Mouse (Mus musculus): ENCODE data around the gene Hist1h3c.
"Not testable (repeated sequence)": the region's sequence is repeated elsewhere in the genome, so short reads cannot be mapped to it uniquely, and the experiment has no call there.

Gene Hist1h3c

GRCm38 (mm10) chr13:23739922-23740252 lies 5.5 kb downstream of the Hist1h3c start:
- DNase-seq (ENCODE audit: low spot score in 2 of 2): no peak

- DNase-seq (ENCODE audit: low spot score in 2 of 2): peak; percentile 65 to 80
These were observed 6.1 kb downstream of the Hist1h3c start for GRCm38 (mm10) chr13:23739069-23739921.

- DNase-seq (ENCODE audit: low spot score in 2 of 2): peak; percentile 65 to 88
These were observed 6.7 kb downstream of the Hist1h3c start, which contains the start of gene Hist1h1c for GRCm38 (mm10) chr13:23738677-23739068. Hist1h1c (plus strand) TSS chr13:23738808.

GRCm38 (mm10) chr13:23738041-23738440 lies 7.4 kb downstream of the Hist1h3c start:
- no peak for DNase-seq (ENCODE audit: low spot score in 2 of 2)

- DNase-seq (ENCODE audit: low spot score in 2 of 2): no peak
These were observed 8.3 kb downstream of the Hist1h3c start for GRCm38 (mm10) chr13:23737091-23737490.

- DNase-seq (ENCODE audit: low spot score in 2 of 2): no peak
These were observed 13.1 kb downstream of the Hist1h3c start for GRCm38 (mm10) chr13:23732156-23732804.

- no peak for DNase-seq (ENCODE audit: low spot score in 2 of 2)
These were observed 14.9 kb downstream of the Hist1h3c start for GRCm38 (mm10) chr13:23730479-23730878.

- no peak for DNase-seq (ENCODE audit: low spot score in 2 of 2)
These were observed 15.7 kb downstream of the Hist1h3c start for GRCm38 (mm10) chr13:23729706-23730105.

GRCm38 (mm10) chr13:23729192-23729525 lies 16.2 kb downstream of the Hist1h3c start:
- DNase-seq (ENCODE audit: low spot score in 2 of 2): no peak

- no peak for DNase-seq (ENCODE audit: low spot score in 2 of 2)
These were observed 16.8 kb downstream of the Hist1h3c start for GRCm38 (mm10) chr13:23728472-23729191.

- DNase-seq (ENCODE audit: low spot score in 2 of 2): no peak
These were observed 20.2 kb downstream of the Hist1h3c start for GRCm38 (mm10) chr13:23725213-23725612.

GRCm38 (mm10) chr13:23724239-23724638 lies 21.2 kb downstream of the Hist1h3c start:
- no peak for DNase-seq (ENCODE audit: low spot score in 2 of 2)

GRCm38 (mm10) chr13:23717593-23718245 lies 27.7 kb downstream of the Hist1h3c start:
- DNase-seq (ENCODE audit: low spot score in 2 of 2): not testable (repeated sequence)

GRCm38 (mm10) chr13:23717176-23717575 lies 28.2 kb downstream of the Hist1h3c start:
- DNase-seq (ENCODE audit: low spot score in 2 of 2): no peak

- no peak for DNase-seq (ENCODE audit: low spot score in 2 of 2)
These were observed 28.9 kb downstream of the Hist1h3c start for GRCm38 (mm10) chr13:23716261-23717042.

GRCm38 (mm10) chr13:23710374-23711089 lies 34.9 kb downstream of the Hist1h3c start, which contains the start of gene Hfe:
Hfe (minus strand) TSS chr13:23710854.
- DNase-seq (ENCODE audit: low spot score in 2 of 2): no peak

- no peak for DNase-seq (ENCODE audit: low spot score in 2 of 2)
These were observed 35.6 kb downstream of the Hist1h3c start for GRCm38 (mm10) chr13:23709714-23710373.

- no peak for DNase-seq (ENCODE audit: low spot score in 2 of 2)
These were observed 36.7 kb downstream of the Hist1h3c start for GRCm38 (mm10) chr13:23708654-23709053.

GRCm38 (mm10) chr13:23708041-23708440 lies 37.4 kb downstream of the Hist1h3c start:
- no peak for DNase-seq (ENCODE audit: low spot score in 2 of 2)

- DNase-seq (ENCODE audit: low spot score in 2 of 2): no peak
These were observed 38.6 kb downstream of the Hist1h3c start for GRCm38 (mm10) chr13:23706771-23707170.

All from cerebellum, postnatal 4 days (tissue).